Mouse (Mus musculus) ES-E14 (cell line): Measurements from ENCODE around the gene Klhdc7b. TPM values are rescaled to one million over a fixed set of nuclear protein-coding genes. Genes with fewer than 3 reads are reported as not detected.

Experiments used
- DNase-seq: peaks from one replicate; pipeline ENCODE4 v3.0.0-alpha.2; 2013; ENCODE audit warnings: low read depth, low spot score
- H3K27ac ChIP-seq: 2 replicates; pipeline ENCODE4 v1.5.1; 2012; ENCODE audit warnings: low read depth, mild to moderate bottlenecking, low read length, moderate library complexity, mixed read lengths; ENCODE audit not compliant: poor library complexity, insufficient read depth, severe bottlenecking
- H3K36me3 ChIP-seq: 2 replicates; pipeline ENCODE4 v1.6.1; 2012; ENCODE audit warnings: mild to moderate bottlenecking, low read length, moderate library complexity, mixed read lengths; ENCODE audit not compliant: control insufficient read depth, poor library complexity, insufficient read depth, severe bottlenecking
- H3K4me1 ChIP-seq, 2 experiments: fragments of 150-350 bp in 1 of 2; sonication (generic) in 1 of 2; 2 replicates each; pipeline ENCODE4 v1.6.1; 2012; ENCODE audit warnings: low read length in 2 of 2, mild to moderate bottlenecking in 1 of 2, mixed read lengths in 1 of 2; ENCODE audit not compliant: control insufficient read depth in 2 of 2, insufficient read depth in 2 of 2, poor library complexity in 1 of 2
- H3K4me3 ChIP-seq, 2 experiments: fragments of 150-350 bp in 1 of 2; sonication (generic) in 1 of 2; 2 replicates each; pipeline ENCODE4 v1.5.1; 2012; ENCODE audit warnings: low read length in 2 of 2, low read depth in 1 of 2, mild to moderate bottlenecking in 1 of 2, mixed read lengths in 1 of 2; ENCODE audit not compliant: insufficient read depth in 1 of 2, poor library complexity in 1 of 2, severe bottlenecking in 1 of 2
- H3K9ac ChIP-seq: 2 replicates; pipeline ENCODE4 v1.6.1; 2012; ENCODE audit warnings: low read depth, mild to moderate bottlenecking, low read length, mixed read lengths; ENCODE audit not compliant: poor library complexity, insufficient read depth, severe bottlenecking
- H3K9me3 ChIP-seq: fragments of 150-350 bp; sonication (generic); 2 replicates; pipeline ENCODE4 v1.6.1; 2012; ENCODE audit warnings: low read depth, mild to moderate bottlenecking, low read length; ENCODE audit not compliant: control insufficient read depth, insufficient read depth
- CHD2 ChIP-seq: IDR thresholded peaks from 2 replicates; pipeline ENCODE4 v1.6.1; 2014; ENCODE audit warnings: mild to moderate bottlenecking, low read depth, low read length, inconsistent platforms
- HCFC1 ChIP-seq: IDR thresholded peaks from 2 replicates; pipeline ENCODE4 v1.6.1; 2012; ENCODE audit warnings: low read length, inconsistent platforms, borderline replicate concordance; ENCODE audit not compliant: insufficient read depth
- MAFK ChIP-seq: IDR thresholded peaks from 2 replicates; pipeline ENCODE4 v1.6.1; 2014; ENCODE audit warnings: mild to moderate bottlenecking, low read depth, low read length, inconsistent platforms; ENCODE audit not compliant: insufficient read depth
- ZC3H11A ChIP-seq: IDR thresholded peaks from 2 replicates; pipeline ENCODE4 v1.6.1; 2012; ENCODE audit warnings: low read depth, mild to moderate bottlenecking, inconsistent platforms, low read length, borderline replicate concordance
- ZNF384 ChIP-seq: IDR thresholded peaks from 2 replicates; pipeline ENCODE4 v1.6.1; 2012; ENCODE audit warnings: low read depth, low read length, inconsistent platforms
- in situ Hi-C, 2 experiments: fragments of 600-800 bp; cut with MboI; formaldehyde crosslinking; loops; one replicate each; pipeline ENCODE4 v1.15.1; 2025; ENCODE audit warnings: low sequenced_read_pairs in 2 of 2, inconsistent platforms in 1 of 2; ENCODE audit not compliant: unreplicated experiment in 2 of 2
- total RNA-seq: library from RNA; depleted of rRNA; stranded (reverse); fragments of 300-350 nt; gene quantifications from 2 replicates; pipeline ENCODE4 v1.2.3, GENCODE M21; 2012

Gene Klhdc7b
- total RNA-seq, 1 experiment = 0.13 TPM

- H3K4me1 ChIP-seq = peaks cover 4 to 28% of the 10 kb centered on the region in 2 experiments; a peak in 3 of 4 replicates
- in situ Hi-C loops = no loop called here
- DNase-seq = no peak
Measured at GRCm38 (mm10) chr15:89374801-89375534, 9.7 kb upstream of the Klhdc7b start.

GRCm38 (mm10) chr15:89376040-89376439 lies 8.7 kb upstream of the Klhdc7b start:
- Histone ChIP-seq H3K27ac (no peak overlapping the region), H3K4me1 (peaks cover 4 to 28% of the 10 kb centered on the region in 2 experiments; a peak in 3 of 4 replicates), H3K9me3 (no peaks in the 10 kb centered on the region), H3K9ac (no peak overlapping the region), H3K36me3 (peaks cover 18% of the 10 kb centered on the region), H3K4me3 (no peak overlapping the region)
- TF ChIP-seq HCFC1 (no peak), ZNF384 (no peak), MAFK (no peak), ZC3H11A (no peak), CHD2 (no peak)
- in situ Hi-C loops = no loop called here
- no peak for DNase-seq

More at GRCm38 (mm10) chr15:89374801-89375534, 9.7 kb upstream of the Klhdc7b start:
- H3K9me3 ChIP-seq = no peaks in the 10 kb centered on the region
- no peak overlapping the region for H3K27ac ChIP-seq
- no peak for TF ChIP-seq ZNF384
- TF ChIP-seq HCFC1 = no peak
- no peak for TF ChIP-seq MAFK
- TF ChIP-seq CHD2 = no peak
- TF ChIP-seq ZC3H11A = no peak
- no peak overlapping the region for H3K4me3 ChIP-seq
- peaks cover 29% of the 10 kb centered on the region for H3K36me3 ChIP-seq
- H3K9ac ChIP-seq = no peak overlapping the region

GRCm38 (mm10) chr15:89376957-89377356 lies 7.8 kb upstream of the Klhdc7b start, which contains the start of gene Tymp:
TSS of gene Tymp (minus strand) at chr15:89377039.
- Histone ChIP-seq H3K9ac (no peak within 1 kb of the TSS), H3K36me3 (peaks cover 9% of the 10 kb centered on the region), H3K4me3 (peak within 1 kb of the TSS in 1 of 2 experiments; percentile 9; a peak in 1 of 4 replicates), H3K4me1 (peaks cover 4 to 24% of the 10 kb centered on the region in 2 experiments; a peak in 3 of 4 replicates), H3K27ac (no peak within 1 kb of the TSS), H3K9me3 (no peaks in the 10 kb centered on the region)
- TF ChIP-seq HCFC1 (no peak), ZC3H11A (no peak), ZNF384 (no peak), MAFK (no peak), CHD2 (no peak)
- in situ Hi-C loops = no loop called here
- no peak for DNase-seq

GRCm38 (mm10) chr15:89377362-89377761 lies 7.4 kb upstream of the Klhdc7b start:
- Histone ChIP-seq H3K4me1 (peaks cover 4 to 21% of the 10 kb centered on the region in 2 experiments; a peak in 3 of 4 replicates), H3K4me3 (peak overlapping the region in 1 of 2 experiments; percentile 9; a peak in 1 of 4 replicates), H3K27ac (no peak overlapping the region), H3K9me3 (no peaks in the 10 kb centered on the region), H3K9ac (no peak overlapping the region), H3K36me3 (peaks cover 5% of the 10 kb centered on the region)
- DNase-seq = no peak
- no peak for TF ChIP-seq MAFK
- no peak for TF ChIP-seq ZNF384
- no peak for TF ChIP-seq CHD2
- TF ChIP-seq ZC3H11A = no peak
- no peak for TF ChIP-seq HCFC1
- in situ Hi-C loops = no loop called here
